ENCODE assay signal across 8 mouse cellular contexts in the genomic region with DNA sequence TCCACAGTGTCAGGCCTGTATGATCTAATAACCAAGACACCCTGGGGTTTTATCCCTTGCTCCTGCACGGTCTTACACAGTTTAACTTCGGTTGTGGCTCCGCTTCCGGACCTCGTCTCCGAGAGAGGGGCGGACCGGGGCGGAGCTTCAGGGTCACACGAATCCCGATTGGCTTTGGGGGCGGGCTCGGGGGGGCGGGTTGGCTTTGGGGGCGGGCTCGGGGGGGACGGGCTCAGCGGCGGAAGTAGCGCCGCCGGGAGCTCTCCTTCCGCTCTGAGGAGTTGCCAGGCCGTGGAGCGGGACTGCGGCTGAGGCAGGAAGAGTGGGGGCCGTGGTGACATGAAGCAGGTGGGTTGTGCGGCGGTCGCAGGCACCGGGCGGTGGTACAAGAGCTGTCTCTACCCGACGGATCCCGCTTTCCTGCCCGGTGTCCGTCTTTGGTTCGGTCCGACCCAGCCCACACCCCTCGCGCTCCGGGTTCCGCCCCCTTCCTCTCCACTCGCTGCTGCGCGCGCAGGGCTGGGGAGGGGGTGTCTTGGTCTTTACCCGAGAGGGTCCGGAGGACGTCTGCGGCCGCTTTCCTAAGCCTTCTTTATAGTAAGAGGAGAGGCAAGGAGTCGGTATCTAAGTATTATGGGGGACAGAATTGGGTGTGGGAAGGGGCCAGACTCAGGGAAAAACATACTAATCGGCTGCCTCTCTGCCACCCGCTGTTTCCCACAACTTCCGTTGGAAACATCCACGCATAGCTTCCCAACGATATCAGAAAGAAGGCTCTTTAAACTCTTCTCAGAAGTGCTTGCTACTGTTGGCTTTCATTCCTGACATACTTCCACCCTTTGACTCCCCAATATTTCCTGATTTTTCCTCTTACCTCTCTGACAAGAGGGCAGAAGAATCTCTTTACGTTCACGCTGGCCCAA. TPM values are rescaled to one million over a fixed set of nuclear protein-coding genes. Genes with fewer than 3 reads are reported as not detected.
A peak's percentile ranks its signal among the peaks of the same experiment; 100 is the strongest.
DNase-seq lines count a peak whose midpoint lies in the region; ATAC-seq and TF ChIP-seq lines count a peak whose summit lies in the region.

Stard3 (plus strand) TSS at position 208 of the 923 bp plus-strand sequence.

- no peak for TF ChIP-seq EP300 in ES-Bruce4 (IDR thresholded peaks at IDR 0.05; ENCODE audit: insufficient read depth, low read depth, low read length)

- H3K9me3 ChIP-seq in ES-Bruce4 (replicated peaks; ENCODE audit: control insufficient read depth, insufficient read depth, low read length, poor library complexity, severe bottlenecking), result no peaks in the 10 kb centered on the region
- H3K9me3 ChIP-seq in forebrain, embryonic 10.5 days, result no peaks in the 10 kb centered on the region
- H3K9me3 ChIP-seq in heart, embryonic 16.5 days (replicated peaks; ENCODE audit: control insufficient read depth, low read length), result no peaks in the 10 kb centered on the region
- H3K9me3 ChIP-seq in neural tube, embryonic 14.5 days (ENCODE audit: control insufficient read depth, low read length), result no peaks in the 10 kb centered on the region

- under 1% methylated on average over 60 of the region's 60 CpGs for WGBS in forebrain, embryonic 10.5 days
- under 1% methylated on average over 60 of the region's 60 CpGs for WGBS in heart, embryonic 16.5 days
- WGBS in neural tube, embryonic 14.5 days, result under 1% methylated on average over 56 of the region's 60 CpGs

- TF ChIP-seq CTCF in ES-Bruce4 (IDR thresholded peaks at IDR 0.05; ENCODE audit: low read depth, low read length), result no peak
- no peak for TF ChIP-seq CTCF in testis, adult 2 months (IDR thresholded peaks at IDR 0.05; ENCODE audit: control insufficient read depth, insufficient read depth, insufficient replicate concordance, low read depth, low read length)

- H3K4me2 ChIP-seq in heart, embryonic 16.5 days (ENCODE audit: low read depth, low read length), result peak within 1 kb of the TSS; percentile 88
- peak within 1 kb of the TSS; percentile 75 for H3K4me2 ChIP-seq in neural tube, embryonic 14.5 days (ENCODE audit: low read depth, low read length)

- H3K4me3 ChIP-seq in ES-Bruce4 (ENCODE audit: low read depth, low read length), result peak within 1 kb of the TSS; percentile 89
- peak within 1 kb of the TSS; percentile 81 for H3K4me3 ChIP-seq in forebrain, embryonic 10.5 days
- H3K4me3 ChIP-seq in heart, embryonic 16.5 days (ENCODE audit: low read length), result peak within 1 kb of the TSS; percentile 77
- H3K4me3 ChIP-seq in neural tube, embryonic 14.5 days (ENCODE audit: low read depth, low read length), result peak within 1 kb of the TSS; percentile 55
- peak within 1 kb of the TSS; percentile 97 for H3K4me3 ChIP-seq in testis, adult 2 months (ENCODE audit: control insufficient read depth, low read depth, low read length)

- no peaks in the 10 kb centered on the region for H3K36me3 ChIP-seq in ES-Bruce4 (ENCODE audit: control insufficient read depth, insufficient read depth, low read length, poor library complexity, severe bottlenecking)
- H3K36me3 ChIP-seq in forebrain, embryonic 10.5 days (replicated peaks), result no peaks in the 10 kb centered on the region
- H3K36me3 ChIP-seq in heart, embryonic 16.5 days (ENCODE audit: control insufficient read depth, insufficient read depth), result no peaks in the 10 kb centered on the region
- H3K36me3 ChIP-seq in neural tube, embryonic 14.5 days (ENCODE audit: control insufficient read depth, insufficient read depth, low read length), result no peaks in the 10 kb centered on the region
- no peaks in the 10 kb centered on the region for H3K36me3 ChIP-seq in testis, adult 2 months (ENCODE audit: control insufficient read depth, insufficient read depth, low read length)

- no peak within 1 kb of the TSS for H3K27ac ChIP-seq in ES-Bruce4 (ENCODE audit: insufficient read depth, low read length)
- H3K27ac ChIP-seq in forebrain, embryonic 10.5 days, result peak within 1 kb of the TSS; percentile 93
- peak within 1 kb of the TSS; percentile 94 for H3K27ac ChIP-seq in heart, embryonic 16.5 days (ENCODE audit: low read length)
- peak within 1 kb of the TSS; percentile 71 for H3K27ac ChIP-seq in neural tube, embryonic 14.5 days (ENCODE audit: low read depth, low read length)
- H3K27ac ChIP-seq in testis, adult 2 months (ENCODE audit: control insufficient read depth, insufficient read depth, low read depth, low read length), result peak within 1 kb of the TSS; percentile 95

- H3K27me3 ChIP-seq in ES-Bruce4 (ENCODE audit: control insufficient read depth, insufficient read depth, low read length, poor library complexity, severe bottlenecking), result no peaks in the 10 kb centered on the region
- peaks cover 38% of the 10 kb centered on the region for H3K27me3 ChIP-seq in forebrain, embryonic 10.5 days (ENCODE audit: poor library complexity, severe bottlenecking)
- peaks cover 8% of the 10 kb centered on the region for H3K27me3 ChIP-seq in heart, embryonic 16.5 days (ENCODE audit: control insufficient read depth, insufficient read depth, low read length)
- peaks cover 3% of the 10 kb centered on the region for H3K27me3 ChIP-seq in neural tube, embryonic 14.5 days (ENCODE audit: control insufficient read depth, insufficient read depth, low read length)
- H3K27me3 ChIP-seq in testis, adult 2 months (ENCODE audit: control insufficient read depth, insufficient read depth, low read length), result no peaks in the 10 kb centered on the region

- DNase-seq in c-Kit-positive CD71-negative TER-119-negative erythroid progenitor cells, embryonic 14.5 days (ENCODE audit: low read depth), result peak; percentile 94
- peak; percentile 90 for DNase-seq in forebrain, embryonic 10.5 days (ENCODE audit: extremely low spot score, low spot score)
- DNase-seq in kidney, postnatal 25 days, result peak; percentile 96 to 97
- DNase-seq in lung, adult 18-20 months, result peak; percentile 93 to 95

- peaks cover 4% of the 10 kb centered on the region for H3K4me1 ChIP-seq in ES-Bruce4 (ENCODE audit: control insufficient read depth, insufficient read depth, low read length)
- H3K4me1 ChIP-seq in forebrain, embryonic 10.5 days, result peaks cover 78% of the 10 kb centered on the region
- peaks cover 26% of the 10 kb centered on the region for H3K4me1 ChIP-seq in heart, embryonic 16.5 days (ENCODE audit: control insufficient read depth, insufficient read depth, low read length)
- peaks cover 26% of the 10 kb centered on the region for H3K4me1 ChIP-seq in neural tube, embryonic 14.5 days (ENCODE audit: control insufficient read depth, insufficient read depth, low read length)
- peaks cover 9% of the 10 kb centered on the region for H3K4me1 ChIP-seq in testis, adult 2 months (ENCODE audit: control insufficient read depth, insufficient read depth, low read length)

- TF ChIP-seq POLR2A in ES-Bruce4 (IDR thresholded peaks at IDR 0.05; ENCODE audit: insufficient read depth, low read length), result peak; percentile 42
- peak; percentile 80 for TF ChIP-seq POLR2A in testis, adult 2 months (IDR thresholded peaks at IDR 0.05; ENCODE audit: control insufficient read depth, low read depth, low read length)

- H3K9ac ChIP-seq in ES-Bruce4 (ENCODE audit: low read depth, poor library complexity, severe bottlenecking), result peak within 1 kb of the TSS; percentile 51
- H3K9ac ChIP-seq in heart, embryonic 16.5 days (ENCODE audit: low read length), result peak within 1 kb of the TSS; percentile 77
- H3K9ac ChIP-seq in neural tube, embryonic 14.5 days (replicated peaks; ENCODE audit: low read depth, low read length), result peak within 1 kb of the TSS; percentile 58

- ATAC-seq in heart, embryonic 16.5 days (replicated peaks; ENCODE audit: extremely low read depth, insufficient read depth, low FRiP score), result peak; percentile 89
- peak; percentile 89 for ATAC-seq in neural tube, embryonic 14.5 days (ENCODE audit: low read depth)

RNA-seq across cellular contexts. Expression of gene Stard3, which starts in this region (rescaled TPM):
- polyA plus RNA-seq in ES-Bruce4 (2011; ENCODE audit: insufficient read depth, insufficient read length, low read depth, missing spikeins), result 12.2 and 16.8 TPM in 2 replicates
- 39.8 and 41.0 TPM in 2 replicates for polyA plus RNA-seq in forebrain, embryonic 10.5 days (2016; fragmentation: Nextera tagmentation; extraction: Ambion mirVana)
- 43.0 and 43.2 TPM in 2 replicates for polyA plus RNA-seq in heart, embryonic 16.5 days (2015; fragmentation: Nextera tagmentation; extraction: Ambion mirVana)
- polyA plus RNA-seq in neural tube, embryonic 14.5 days (2014; fragmentation: Nextera tagmentation; extraction: Ambion mirVana), result 28.0 and 35.6 TPM in 2 replicates
- polyA plus RNA-seq in testis, adult 2 months (2012; rRNA removed), result 24.3 and 26.9 TPM in 2 replicates
